Mouse (Mus musculus): ENCODE results near the gene 1700093K21Rik. TPM values are rescaled to one million over a fixed set of nuclear protein-coding genes. Genes with fewer than 3 reads are reported as not detected.

The 1700093K21Rik gene
- not detected in 2 replicates for polyA plus RNA-seq (2015; fragmentation: Nextera tagmentation; extraction: Ambion mirVana)

GRCm38 (mm10) chr11:23520473-23521205 lies at the start of gene 1700093K21Rik:
Gene 1700093K21Rik, minus strand, starts transcription at chr11:23521155.

GRCm38 (mm10) chr11:23497718-23498509 lies 23.0 kb downstream of the 1700093K21Rik start, which contains the start of gene Ahsa2:
Gene Ahsa2, minus strand, starts transcription at chr11:23498030.

Small RNA genes within 50 kb of the gene (microRNA-seq; reads per million reads assigned to microRNA genes)
- gene Gm47279: not detected

Other genes starting within 250 kb of the 1700093K21Rik start
- gene Usp34, start 214.3 kb downstream of the 1700093K21Rik start, polyA plus RNA-seq (2015; fragmentation: Nextera tagmentation; extraction: Ambion mirVana): 13.8 and 15.3 TPM in 2 replicates
- 22.5 and 23.2 TPM in 2 replicates for gene Ahsa2, start 23.1 kb downstream of the 1700093K21Rik start, polyA plus RNA-seq (2015; fragmentation: Nextera tagmentation; extraction: Ambion mirVana)
- 15.7 and 18.2 TPM in 2 replicates for gene 0610010F05Rik, start 112.5 kb upstream of the 1700093K21Rik start, polyA plus RNA-seq (2015; fragmentation: Nextera tagmentation; extraction: Ambion mirVana)
- gene Pus10, start 144.5 kb upstream of the 1700093K21Rik start, polyA plus RNA-seq (2015; fragmentation: Nextera tagmentation; extraction: Ambion mirVana): 8.2 and 10.2 TPM in 2 replicates
- gene Pex13, start 144.8 kb upstream of the 1700093K21Rik start, polyA plus RNA-seq (2015; fragmentation: Nextera tagmentation; extraction: Ambion mirVana): 19.8 and 27.1 TPM in 2 replicates
- gene Rel, start 249.8 kb upstream of the 1700093K21Rik start, polyA plus RNA-seq (2015; fragmentation: Nextera tagmentation; extraction: Ambion mirVana): 1.0 and 1.1 TPM in 2 replicates